Comparison of ENCODE assay signal across 9 mouse cellular contexts in genomic region chr6:50358104-50358679, GRCm38 (mm10).
A peak's percentile ranks its signal among the peaks of the same experiment; 100 is the strongest.
DNase-seq lines count a peak whose midpoint lies in the region; ATAC-seq lines count a peak whose summit lies in the region.
"Had no signal": no experiment of that assay in that cellular context is flagged by ENCODE, and none has a peak within 500 bp of the region (broad histone marks: within the 10 kb centered on the region; RNA-seq: fewer than 3 reads in every experiment).

No protein-coding gene starts in this region.

- DNase-seq in hindbrain, embryonic 11.5 days (ENCODE audit: low spot score): peak; percentile 31
- no peak for DNase-seq in hindbrain, embryonic 10.5 days (ENCODE audit: low spot score)
- peak; percentile 77 for DNase-seq in forelimb bud, embryonic 11.5 days (ENCODE audit: low read depth, low spot score)
- DNase-seq in heart, postnatal 36 days: peak; percentile 61 to 64
- DNase-seq in layer of hippocampus, adult 8-10 months (ENCODE audit: low spot score in 2 of 2): peak; percentile 31 to 32
- DNase-seq in retina, embryonic 14.5 days (ENCODE audit: low spot score): peak; percentile 25
- DNase-seq in c-Kit-positive CD71-positive TER-119-positive erythroid progenitor cells, embryonic 14.5 days (ENCODE audit: low spot score): no peak
- no peak for DNase-seq in spleen, adult 12 weeks (ENCODE audit: low spot score)

- no peak overlapping the region for H3K27ac ChIP-seq in hindbrain, embryonic 11.5 days (ENCODE audit: low read depth, low read length)
- no peak overlapping the region for H3K27ac ChIP-seq in hindbrain, embryonic 10.5 days

- WGBS in hindbrain, embryonic 11.5 days: 62% methylated on average over 16 of the region's 16 CpGs
- 73% methylated on average over 16 of the region's 16 CpGs for WGBS in hindbrain, embryonic 10.5 days

- no peak overlapping the region for H3K9ac ChIP-seq in hindbrain, embryonic 11.5 days (ENCODE audit: low read depth, low read length)

- no peaks in the 10 kb centered on the region for H3K9me3 ChIP-seq in hindbrain, embryonic 11.5 days (ENCODE audit: control insufficient read depth, low read length)
- no peaks in the 10 kb centered on the region for H3K9me3 ChIP-seq in hindbrain, embryonic 10.5 days
- H3K9me3 ChIP-seq: megakaryocyte, embryonic 14.5 days had no signal

- H3K4me1 ChIP-seq in hindbrain, embryonic 11.5 days (replicated peaks; ENCODE audit: control insufficient read depth, insufficient read depth, low read length): no peaks in the 10 kb centered on the region
- H3K4me1 ChIP-seq in hindbrain, embryonic 10.5 days (replicated peaks): peaks cover 28% of the 10 kb centered on the region

- no peaks in the 10 kb centered on the region for H3K36me3 ChIP-seq in hindbrain, embryonic 11.5 days (ENCODE audit: control insufficient read depth, insufficient read depth, low read length)
- no peaks in the 10 kb centered on the region for H3K36me3 ChIP-seq in hindbrain, embryonic 10.5 days

- H3K27me3 ChIP-seq in hindbrain, embryonic 11.5 days (ENCODE audit: control insufficient read depth, insufficient read depth, low read length): no peaks in the 10 kb centered on the region
- H3K27me3 ChIP-seq in hindbrain, embryonic 10.5 days (ENCODE audit: insufficient read depth, poor library complexity, severe bottlenecking): no peaks in the 10 kb centered on the region
- H3K27me3 ChIP-seq: megakaryocyte, embryonic 14.5 days had no signal

- ATAC-seq in hindbrain, embryonic 11.5 days (ENCODE audit: low FRiP score): no peak

- no peak overlapping the region for H3K4me2 ChIP-seq in hindbrain, embryonic 11.5 days (replicated peaks; ENCODE audit: low read depth, low read length)

- intact Hi-C loops in heart, postnatal 36 days (cut with DNase I): loop anchor here (5.0 kb wide), 1 partner anchor 79 kb away; no protein-coding TSS in a partner anchor

- no peak overlapping the region for H3K4me3 ChIP-seq in hindbrain, embryonic 11.5 days (ENCODE audit: low read depth, low read length)
- H3K4me3 ChIP-seq in hindbrain, embryonic 10.5 days: no peak overlapping the region
- H3K4me3 ChIP-seq: megakaryocyte, embryonic 14.5 days had no signal

Comparison
In these comparisons a context has a peak if more than half of its experiments do, and no peak if none do; other contexts are left out.
1. DNase-seq: peak in hindbrain, embryonic 11.5 days (single experiment), forelimb bud, embryonic 11.5 days (single experiment), heart, postnatal 36 days (2 of 2), layer of hippocampus, adult 8-10 months (2 of 2) and retina, embryonic 14.5 days (single experiment); none in hindbrain, embryonic 10.5 days (single experiment), c-Kit-positive CD71-positive TER-119-positive erythroid progenitor cells, embryonic 14.5 days (single experiment) and spleen, adult 12 weeks (single experiment).